Mouse (Mus musculus) urinary bladder, postnatal 36 days (tissue): Measurements from ENCODE around the gene Rnd2.
"Not testable (repeated sequence)": the region's sequence is repeated elsewhere in the genome, so short reads cannot be mapped to it uniquely, and the experiment has no call there.

ENCODE experiments used
- DNase-seq, 2 experiments: peaks; one replicate each; pipeline ENCODE4 v3.0.0; 2022; ENCODE audit warnings: low spot score in 2 of 2, mixed read lengths in 1 of 2

The Rnd2 gene

GRCm38 (mm10) chr11:101468731-101469130 lies 3.9 kb downstream of the Rnd2 start:
- DNase-seq, result no peak

- no peak for DNase-seq
Observed at GRCm38 (mm10) chr11:101469155-101469554, 4.4 kb downstream of the Rnd2 start.

GRCm38 (mm10) chr11:101470206-101470605 lies 5.4 kb downstream of the Rnd2 start:
- DNase-seq, result no peak

DNA sequence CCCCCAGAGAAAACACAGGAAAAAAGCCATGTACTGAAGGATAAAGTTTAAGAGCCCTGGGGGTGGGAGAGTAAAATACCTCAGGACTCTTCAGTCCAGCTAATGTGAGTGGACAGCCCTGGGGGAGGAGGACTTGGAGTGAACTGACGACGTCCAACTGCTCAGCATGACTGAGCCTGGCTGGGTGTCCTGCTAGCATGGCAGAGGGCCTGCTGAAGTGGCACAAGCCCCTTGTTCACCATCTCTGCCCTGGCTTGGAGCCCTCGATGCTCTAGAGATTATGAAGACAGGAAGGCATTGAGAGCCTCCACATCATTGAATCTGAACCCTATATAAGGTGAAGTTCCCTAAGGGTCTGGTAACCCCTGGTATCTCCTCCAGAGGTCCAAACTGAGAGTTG lies 7.1 kb downstream of the Rnd2 start:
- no peak for DNase-seq

GRCm38 (mm10) chr11:101472336-101472735 lies 7.5 kb downstream of the Rnd2 start:
- no peak for DNase-seq

GRCm38 (mm10) chr11:101473686-101474085 lies 8.9 kb downstream of the Rnd2 start:
- not testable (repeated sequence) for DNase-seq

- no peak for DNase-seq
Observed at GRCm38 (mm10) chr11:101474298-101474697, 9.5 kb downstream of the Rnd2 start.

GRCm38 (mm10) chr11:101476361-101476760 lies 11.6 kb downstream of the Rnd2 start:
- DNase-seq, result not testable (repeated sequence)

GRCm38 (mm10) chr11:101477194-101477551 lies 12.4 kb downstream of the Rnd2 start:
- DNase-seq, result no peak

DNA sequence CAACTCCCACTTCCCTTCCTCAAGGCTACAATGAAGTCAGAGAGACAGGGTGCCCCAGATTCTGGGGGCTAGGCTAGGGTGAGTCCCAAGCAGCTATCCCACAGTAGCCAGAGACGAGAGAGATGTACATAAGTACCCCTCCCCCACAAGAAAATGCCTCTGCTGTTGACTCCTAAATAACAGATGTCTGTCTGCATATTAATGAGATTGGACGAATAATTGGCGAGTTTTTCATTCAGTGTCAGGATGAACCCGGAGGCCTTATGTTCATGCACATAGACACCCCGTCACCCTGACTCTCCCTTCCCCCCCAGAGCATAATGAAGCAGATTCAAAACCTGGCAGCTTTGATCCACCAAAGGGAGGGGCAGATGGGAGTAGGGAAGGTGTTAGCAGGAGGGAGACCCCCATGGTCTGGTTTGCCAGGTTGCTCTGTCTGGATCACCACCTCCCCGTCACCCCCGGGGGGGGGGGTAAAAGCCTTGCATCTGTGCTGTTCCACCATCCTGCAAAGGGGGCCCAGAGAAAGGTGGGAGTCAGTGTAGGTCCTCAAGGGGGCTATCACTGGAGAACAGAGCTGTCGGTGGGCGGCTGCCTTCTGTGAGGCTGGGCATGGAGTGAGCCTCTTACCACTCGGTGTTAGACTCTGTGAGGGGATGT lies 12.9 kb downstream of the Rnd2 start:
- DNase-seq, result no peak

GRCm38 (mm10) chr11:101479171-101479635 lies 14.4 kb downstream of the Rnd2 start:
- no peak for DNase-seq

DNA sequence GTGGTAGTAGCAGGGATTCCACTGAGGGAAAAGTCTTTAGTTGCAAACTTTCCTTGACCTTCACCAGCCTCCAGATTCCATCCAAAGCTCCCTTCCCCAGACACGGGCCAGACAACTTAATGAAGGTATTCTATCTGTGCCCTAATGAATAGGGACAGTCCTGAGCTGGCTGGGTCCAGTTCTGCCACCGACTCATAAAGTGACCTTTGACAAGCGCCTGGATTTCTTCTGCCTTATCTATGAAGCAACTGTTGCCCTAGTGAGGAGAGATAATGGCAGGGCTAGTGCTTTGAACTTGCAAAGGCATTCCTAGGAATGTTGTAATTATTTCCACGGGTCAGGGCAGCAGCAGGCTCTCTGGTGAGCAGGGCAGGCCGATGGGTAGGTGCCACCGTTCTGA lies 16.1 kb downstream of the Rnd2 start:
- DNase-seq, result no peak

GRCm38 (mm10) chr11:101483804-101484203 lies 19.0 kb downstream of the Rnd2 start:
- no peak for DNase-seq

- DNase-seq, result no peak
Observed at GRCm38 (mm10) chr11:101484245-101484644, 19.4 kb downstream of the Rnd2 start.

DNA sequence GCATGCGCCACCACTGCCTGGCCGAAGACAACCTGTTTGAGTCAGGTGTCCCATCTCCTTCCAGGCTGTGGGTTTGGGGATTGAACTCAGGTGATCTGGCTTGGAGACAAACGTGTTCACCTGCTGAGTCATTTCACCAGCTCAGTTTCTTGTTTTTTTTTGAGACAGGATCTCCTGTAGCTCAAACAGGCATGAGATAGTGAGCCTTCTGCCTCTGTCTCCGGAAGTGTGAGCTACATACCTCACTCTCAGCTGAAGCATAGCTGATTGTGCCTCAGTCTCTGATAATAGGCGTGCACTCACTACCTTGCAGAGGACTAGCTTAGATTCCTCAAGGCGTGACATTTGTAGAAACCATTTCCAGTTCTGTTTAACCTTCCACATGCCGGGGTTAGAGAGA lies 20.0 kb downstream of the Rnd2 start:
- no peak for DNase-seq

DNA sequence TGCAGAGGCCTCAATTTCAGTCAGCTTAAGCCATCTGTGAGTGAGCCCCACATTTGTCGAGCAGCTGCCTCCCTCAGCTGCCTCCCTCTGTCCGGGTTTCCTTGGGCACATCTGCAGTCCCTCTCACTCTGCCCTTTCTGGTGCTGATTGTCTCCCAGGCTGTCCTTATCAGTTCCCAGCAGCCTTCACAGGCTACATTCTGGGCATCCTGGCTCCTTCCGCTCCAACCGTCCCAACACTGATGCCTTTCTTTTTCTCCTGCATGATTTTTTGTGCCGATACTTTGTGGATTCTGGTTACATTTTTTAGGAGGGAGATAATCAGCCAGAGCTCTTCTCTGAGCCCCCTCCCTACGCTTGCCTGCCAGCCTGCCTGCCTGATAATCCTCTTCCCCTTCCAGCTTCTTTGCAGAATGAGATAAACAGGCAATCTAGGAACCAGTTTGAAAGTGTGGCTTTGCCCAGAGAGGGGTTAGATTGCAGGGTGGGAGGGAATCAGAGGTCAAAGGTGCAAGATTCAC lies 20.8 kb downstream of the Rnd2 start:
- DNase-seq, result no peak

GRCm38 (mm10) chr11:101486126-101486525 lies 21.3 kb downstream of the Rnd2 start:
- DNase-seq, result no peak

GRCm38 (mm10) chr11:101506269-101506780 lies 41.5 kb downstream of the Rnd2 start:
- no peak for DNase-seq

DNA sequence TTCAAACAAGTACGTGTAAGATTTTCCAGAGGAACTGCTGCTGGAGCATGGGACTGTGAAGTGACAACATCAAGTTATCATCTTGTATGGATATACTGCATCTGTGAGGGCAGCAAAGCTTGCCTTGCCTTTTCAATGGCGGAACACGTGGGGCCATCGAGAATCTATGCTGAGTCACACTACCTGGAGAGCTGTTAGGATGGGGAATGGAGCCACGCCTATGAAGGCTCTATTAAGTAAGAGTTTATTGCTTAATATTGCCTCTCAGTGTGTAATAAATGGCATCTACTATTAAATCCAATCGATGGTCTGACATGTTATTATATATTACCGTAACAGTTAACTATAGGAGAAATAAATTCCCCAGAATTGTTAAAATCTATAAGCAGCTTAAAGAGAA lies 42.3 kb downstream of the Rnd2 start:
- DNase-seq, result no peak

DNA sequence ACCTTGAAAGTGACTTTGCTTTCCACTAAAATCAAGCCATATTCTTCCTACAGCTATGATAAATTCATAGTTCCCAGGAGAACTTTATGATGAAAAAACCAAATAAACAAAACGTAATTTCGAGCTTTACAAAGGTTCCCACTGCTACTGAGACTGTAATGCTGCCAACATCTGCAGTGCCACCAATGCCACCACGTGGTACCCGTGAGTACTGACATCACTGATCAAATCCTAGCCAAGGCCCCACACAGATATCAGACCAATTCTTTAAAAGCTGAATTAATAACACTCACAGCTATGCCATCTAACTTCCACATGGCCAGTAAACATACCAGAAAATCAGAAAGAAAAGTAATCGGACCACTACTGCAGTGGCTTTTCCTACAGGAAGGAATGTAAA lies 54.1 kb downstream of the Rnd2 start:
- DNase-seq, result no peak

DNA sequence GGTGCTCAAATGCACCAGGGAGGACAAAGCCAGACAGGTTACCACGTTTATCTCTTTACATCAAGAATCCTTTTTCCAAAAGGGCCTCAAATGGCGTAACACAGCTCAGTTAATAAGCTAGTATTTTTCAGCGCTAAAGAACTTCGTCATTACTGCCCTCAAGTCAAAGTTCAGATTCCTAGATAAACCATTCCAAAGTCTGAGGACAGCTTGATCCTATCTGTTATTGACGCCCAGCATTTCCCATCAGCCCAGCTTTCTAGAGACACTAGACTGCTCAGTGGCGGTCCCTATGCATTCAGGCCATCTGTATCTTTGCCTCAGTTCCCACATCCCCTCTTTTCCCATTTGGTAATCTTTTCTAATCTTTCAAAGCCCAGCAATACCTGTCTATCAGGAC lies 54.6 kb downstream of the Rnd2 start:
- DNase-seq, result no peak
